Mouse (Mus musculus): ENCODE measurements at regions not wholly inside any gene's neighbourhood (a gene's known extent, or its start where the extent isn't known, plus 50 kb on each side); places are given as distances from the start of the nearest gene placed in this dataset.

GRCm38 (mm10) chr12:35712671-35713070 lies 177.8 kb upstream of the Ahr start:
- TF ChIP-seq ZNF384 (IDR thresholded peaks at IDR 0.05; ENCODE audit: low read depth, low read length), result no peak
- TF ChIP-seq HCFC1 (IDR thresholded peaks at IDR 0.05; ENCODE audit: borderline replicate concordance, insufficient read depth, low read length), result no peak
- TF ChIP-seq ZC3H11A (IDR thresholded peaks at IDR 0.05; ENCODE audit: borderline replicate concordance, low read depth, low read length), result no peak
- no peak for TF ChIP-seq CHD2 (IDR thresholded peaks at IDR 0.05; ENCODE audit: low read depth, low read length)
- no peak for TF ChIP-seq MAFK (IDR thresholded peaks at IDR 0.05; ENCODE audit: insufficient read depth, low read depth, low read length)
- H3K4me1 ChIP-seq (ENCODE audit: control insufficient read depth in 2 of 2, insufficient read depth in 2 of 2, low read length in 2 of 2, poor library complexity in 1 of 2), result no peaks in the 10 kb centered on the region
- in situ Hi-C loops (cut with MboI; ENCODE audit: low sequenced_read_pairs in 2 of 2, unreplicated experiment in 2 of 2), result no loop called here
- H3K9ac ChIP-seq (ENCODE audit: insufficient read depth, low read depth, low read length, poor library complexity, severe bottlenecking), result no peak overlapping the region
- no peak for DNase-seq (ENCODE audit: low read depth, low spot score)
- H3K9me3 ChIP-seq (ENCODE audit: control insufficient read depth, insufficient read depth, low read depth, low read length), result no peaks in the 10 kb centered on the region
- H3K27ac ChIP-seq (ENCODE audit: insufficient read depth, low read depth, low read length, poor library complexity, severe bottlenecking), result no peak overlapping the region
- no peaks in the 10 kb centered on the region for H3K36me3 ChIP-seq (ENCODE audit: control insufficient read depth, insufficient read depth, low read length, poor library complexity, severe bottlenecking)
- no peak overlapping the region for H3K4me3 ChIP-seq (ENCODE audit: insufficient read depth in 1 of 2, low read depth in 1 of 2, low read length in 2 of 2, poor library complexity in 1 of 2, severe bottlenecking in 1 of 2)

- no peak for DNase-seq (ENCODE audit: low read depth, low spot score)
- Histone ChIP-seq H3K36me3 (ENCODE audit: control insufficient read depth, insufficient read depth, low read length, poor library complexity, severe bottlenecking) (no peaks in the 10 kb centered on the region), H3K9me3 (ENCODE audit: control insufficient read depth, insufficient read depth, low read depth, low read length) (no peaks in the 10 kb centered on the region), H3K4me1 (ENCODE audit: control insufficient read depth in 2 of 2, insufficient read depth in 2 of 2, low read length in 2 of 2, poor library complexity in 1 of 2) (no peaks in the 10 kb centered on the region), H3K27ac (ENCODE audit: insufficient read depth, low read depth, low read length, poor library complexity, severe bottlenecking) (no peak overlapping the region), H3K4me3 (ENCODE audit: insufficient read depth in 1 of 2, low read depth in 1 of 2, low read length in 2 of 2, poor library complexity in 1 of 2, severe bottlenecking in 1 of 2) (no peak overlapping the region), H3K9ac (ENCODE audit: insufficient read depth, low read depth, low read length, poor library complexity, severe bottlenecking) (no peak overlapping the region)
- TF ChIP-seq CHD2 (IDR thresholded peaks at IDR 0.05; ENCODE audit: low read depth, low read length) (no peak), HCFC1 (IDR thresholded peaks at IDR 0.05; ENCODE audit: borderline replicate concordance, insufficient read depth, low read length) (no peak), ZC3H11A (IDR thresholded peaks at IDR 0.05; ENCODE audit: borderline replicate concordance, low read depth, low read length) (no peak), ZNF384 (IDR thresholded peaks at IDR 0.05; ENCODE audit: low read depth, low read length) (no peak), MAFK (IDR thresholded peaks at IDR 0.05; ENCODE audit: insufficient read depth, low read depth, low read length) (no peak)
- in situ Hi-C loops (cut with MboI; ENCODE audit: low sequenced_read_pairs in 2 of 2, unreplicated experiment in 2 of 2), result no loop called here
Measured at GRCm38 (mm10) chr12:35711549-35712070, 176.8 kb upstream of the Ahr start.

- no peak for DNase-seq (ENCODE audit: low read depth, low spot score)
- H3K4me1 ChIP-seq (ENCODE audit: control insufficient read depth in 2 of 2, insufficient read depth in 2 of 2, low read length in 2 of 2, poor library complexity in 1 of 2), result no peaks in the 10 kb centered on the region
- no peaks in the 10 kb centered on the region for H3K9me3 ChIP-seq (ENCODE audit: control insufficient read depth, insufficient read depth, low read depth, low read length)
- no peaks in the 10 kb centered on the region for H3K36me3 ChIP-seq (ENCODE audit: control insufficient read depth, insufficient read depth, low read length, poor library complexity, severe bottlenecking)
- H3K9ac ChIP-seq (ENCODE audit: insufficient read depth, low read depth, low read length, poor library complexity, severe bottlenecking), result no peak overlapping the region
- in situ Hi-C loops (cut with MboI; ENCODE audit: low sequenced_read_pairs in 2 of 2, unreplicated experiment in 2 of 2), result no loop called here
- no peak overlapping the region for H3K4me3 ChIP-seq (ENCODE audit: insufficient read depth in 1 of 2, low read depth in 1 of 2, low read length in 2 of 2, poor library complexity in 1 of 2, severe bottlenecking in 1 of 2)
- TF ChIP-seq HCFC1 (IDR thresholded peaks at IDR 0.05; ENCODE audit: borderline replicate concordance, insufficient read depth, low read length), result no peak
- no peak for TF ChIP-seq MAFK (IDR thresholded peaks at IDR 0.05; ENCODE audit: insufficient read depth, low read depth, low read length)
- TF ChIP-seq ZC3H11A (IDR thresholded peaks at IDR 0.05; ENCODE audit: borderline replicate concordance, low read depth, low read length), result no peak
- TF ChIP-seq ZNF384 (IDR thresholded peaks at IDR 0.05; ENCODE audit: low read depth, low read length), result no peak
- TF ChIP-seq CHD2 (IDR thresholded peaks at IDR 0.05; ENCODE audit: low read depth, low read length), result no peak
- no peak overlapping the region for H3K27ac ChIP-seq (ENCODE audit: insufficient read depth, low read depth, low read length, poor library complexity, severe bottlenecking)
Measured at GRCm38 (mm10) chr12:35710323-35710722, 175.5 kb upstream of the Ahr start.

GRCm38 (mm10) chr12:35703479-35703878 lies 168.6 kb upstream of the Ahr start:
- Histone ChIP-seq H3K9me3 (ENCODE audit: control insufficient read depth, insufficient read depth, low read depth, low read length) (no peaks in the 10 kb centered on the region), H3K4me1 (ENCODE audit: control insufficient read depth in 2 of 2, insufficient read depth in 2 of 2, low read length in 2 of 2, poor library complexity in 1 of 2) (no peaks in the 10 kb centered on the region), H3K36me3 (ENCODE audit: control insufficient read depth, insufficient read depth, low read length, poor library complexity, severe bottlenecking) (no peaks in the 10 kb centered on the region), H3K27ac (ENCODE audit: insufficient read depth, low read depth, low read length, poor library complexity, severe bottlenecking) (no peak overlapping the region), H3K4me3 (ENCODE audit: insufficient read depth in 1 of 2, low read depth in 1 of 2, low read length in 2 of 2, poor library complexity in 1 of 2, severe bottlenecking in 1 of 2) (no peak overlapping the region), H3K9ac (ENCODE audit: insufficient read depth, low read depth, low read length, poor library complexity, severe bottlenecking) (no peak overlapping the region)
- TF ChIP-seq ZNF384 (IDR thresholded peaks at IDR 0.05; ENCODE audit: low read depth, low read length) (no peak), ZC3H11A (IDR thresholded peaks at IDR 0.05; ENCODE audit: borderline replicate concordance, low read depth, low read length) (no peak), MAFK (IDR thresholded peaks at IDR 0.05; ENCODE audit: insufficient read depth, low read depth, low read length) (no peak), CHD2 (IDR thresholded peaks at IDR 0.05; ENCODE audit: low read depth, low read length) (no peak), HCFC1 (IDR thresholded peaks at IDR 0.05; ENCODE audit: borderline replicate concordance, insufficient read depth, low read length) (no peak)
- in situ Hi-C loops (cut with MboI; ENCODE audit: low sequenced_read_pairs in 2 of 2, unreplicated experiment in 2 of 2), result no loop called here
- DNase-seq (ENCODE audit: low read depth, low spot score), result no peak

- Histone ChIP-seq H3K4me1 (ENCODE audit: control insufficient read depth in 2 of 2, insufficient read depth in 2 of 2, low read length in 2 of 2, poor library complexity in 1 of 2) (no peaks in the 10 kb centered on the region), H3K27ac (ENCODE audit: insufficient read depth, low read depth, low read length, poor library complexity, severe bottlenecking) (no peak overlapping the region), H3K9ac (ENCODE audit: insufficient read depth, low read depth, low read length, poor library complexity, severe bottlenecking) (no peak overlapping the region), H3K9me3 (ENCODE audit: control insufficient read depth, insufficient read depth, low read depth, low read length) (no peaks in the 10 kb centered on the region), H3K4me3 (ENCODE audit: insufficient read depth in 1 of 2, low read depth in 1 of 2, low read length in 2 of 2, poor library complexity in 1 of 2, severe bottlenecking in 1 of 2) (no peak overlapping the region), H3K36me3 (ENCODE audit: control insufficient read depth, insufficient read depth, low read length, poor library complexity, severe bottlenecking) (no peaks in the 10 kb centered on the region)
- TF ChIP-seq HCFC1 (IDR thresholded peaks at IDR 0.05; ENCODE audit: borderline replicate concordance, insufficient read depth, low read length) (no peak), ZC3H11A (IDR thresholded peaks at IDR 0.05; ENCODE audit: borderline replicate concordance, low read depth, low read length) (no peak)
- in situ Hi-C loops (cut with MboI; ENCODE audit: low sequenced_read_pairs in 2 of 2, unreplicated experiment in 2 of 2), result no loop called here
- no peak for DNase-seq (ENCODE audit: low read depth, low spot score)
Measured at GRCm38 (mm10) chr12:35702674-35703073, 167.8 kb upstream of the Ahr start.

All from ES-E14 (cell line).